Mouse (Mus musculus): Measurements from ENCODE around the gene Entpd1. TPM values are rescaled to one million over a fixed set of nuclear protein-coding genes. Genes with fewer than 3 reads are reported as not detected.

The Entpd1 gene
- total and polyA plus RNA-seq, 3 experiments = 13.0 to 26.4 (median 22.1) TPM

- H3K27ac ChIP-seq = no peak overlapping the region
- peaks cover 9% of the 10 kb centered on the region for H3K36me3 ChIP-seq (ENCODE audit: control insufficient read depth, insufficient read depth, low read length)
- no peaks in the 10 kb centered on the region for H3K27me3 ChIP-seq (ENCODE audit: control insufficient read depth, insufficient read depth, low read length)
- 84% methylated on average over 5 of the region's 5 CpGs for whole genome bisulfite sequencing
- no peak for DNase-seq
- intact Hi-C loops (cut with DNase I) = loop anchor here (2.0 to 5.0 kb wide), 2 partner anchors 39 to 68 kb away; no protein-coding TSS in a partner anchor
- H3K4me3 ChIP-seq = no peak overlapping the region
- no peaks in the 10 kb centered on the region for H3K79me2 ChIP-seq (replicated peaks; ENCODE audit: control insufficient read depth, insufficient read depth, low read length)
- no peak overlapping the region for H3K9ac ChIP-seq (ENCODE audit: low read depth, low read length)
- H3K4me1 ChIP-seq (ENCODE audit: control insufficient read depth, insufficient read depth, low read length) = peaks cover 22% of the 10 kb centered on the region
- TF ChIP-seq EP300 (IDR thresholded peaks at IDR 0.05; ENCODE audit: insufficient read depth, low read depth, low read length) (no peak), CTCF (IDR thresholded peaks at IDR 0.05) (no peak), POLR2A (IDR thresholded peaks at IDR 0.05; ENCODE audit: insufficient read depth, low read depth, low read length) (no peak)
Observed at GRCm38 (mm10) chr19:40699816-40700215, 87.7 kb downstream of the Entpd1 start.

GRCm38 (mm10) chr19:40702406-40702805 lies 90.2 kb downstream of the Entpd1 start:
- no peaks in the 10 kb centered on the region for H3K27me3 ChIP-seq (ENCODE audit: control insufficient read depth, insufficient read depth, low read length)
- no peak for TF ChIP-seq CTCF (IDR thresholded peaks at IDR 0.05)
- TF ChIP-seq EP300 (IDR thresholded peaks at IDR 0.05; ENCODE audit: insufficient read depth, low read depth, low read length) = no peak
- TF ChIP-seq POLR2A (IDR thresholded peaks at IDR 0.05; ENCODE audit: insufficient read depth, low read depth, low read length) = no peak
- 24% methylated on average over 4 of the region's 4 CpGs for WGBS
- intact Hi-C loops (cut with DNase I) = loop anchor here (2.0 kb wide), 1 partner anchor 24 kb away; no protein-coding TSS in a partner anchor
- H3K27ac ChIP-seq = peak overlapping the region; percentile 31
- no peak overlapping the region for H3K4me3 ChIP-seq
- H3K79me2 ChIP-seq (replicated peaks; ENCODE audit: control insufficient read depth, insufficient read depth, low read length) = no peaks in the 10 kb centered on the region
- H3K36me3 ChIP-seq (ENCODE audit: control insufficient read depth, insufficient read depth, low read length) = peaks cover 8% of the 10 kb centered on the region
- H3K4me1 ChIP-seq (ENCODE audit: control insufficient read depth, insufficient read depth, low read length) = peaks cover 19% of the 10 kb centered on the region
- DNase-seq = peak in 1 of 2 experiments; percentile 25
- 0 out of 2 replicates have a peak overlapping the region, but pooled peaks have one; percentile 1 for H3K9ac ChIP-seq (ENCODE audit: low read depth, low read length)

GRCm38 (mm10) chr19:40712889-40713628 lies 100.9 kb downstream of the Entpd1 start:
- DNase-seq = no peak
- H3K4me1 ChIP-seq (ENCODE audit: control insufficient read depth, insufficient read depth, low read length) = peaks cover 3% of the 10 kb centered on the region; the same call in 1 of the 2 replicates
- H3K27me3 ChIP-seq (ENCODE audit: control insufficient read depth, insufficient read depth, low read length) = no peaks in the 10 kb centered on the region
- H3K36me3 ChIP-seq (ENCODE audit: control insufficient read depth, insufficient read depth, low read length) = no peaks in the 10 kb centered on the region
- intact Hi-C loops (cut with DNase I) = no loop called here
- H3K9ac ChIP-seq (ENCODE audit: low read depth, low read length) = no peak overlapping the region
- no peak for TF ChIP-seq EP300 (IDR thresholded peaks at IDR 0.05; ENCODE audit: insufficient read depth, low read depth, low read length)
- no peak for TF ChIP-seq POLR2A (IDR thresholded peaks at IDR 0.05; ENCODE audit: insufficient read depth, low read depth, low read length)
- TF ChIP-seq CTCF (IDR thresholded peaks at IDR 0.05) = no peak
- no peaks in the 10 kb centered on the region for H3K79me2 ChIP-seq (replicated peaks; ENCODE audit: control insufficient read depth, insufficient read depth, low read length)
- H3K27ac ChIP-seq = no peak overlapping the region
- 79% methylated on average over 16 of the region's 16 CpGs for WGBS
- H3K4me3 ChIP-seq = no peak overlapping the region

- no peak overlapping the region for H3K9ac ChIP-seq (ENCODE audit: low read depth, low read length)
- H3K79me2 ChIP-seq (replicated peaks; ENCODE audit: control insufficient read depth, insufficient read depth, low read length) = no peaks in the 10 kb centered on the region
- H3K27me3 ChIP-seq (ENCODE audit: control insufficient read depth, insufficient read depth, low read length) = no peaks in the 10 kb centered on the region
- intact Hi-C loops (cut with DNase I) = no loop called here
- no peak overlapping the region for H3K4me3 ChIP-seq
- 88% methylated on average over 5 of the region's 5 CpGs for WGBS
- H3K27ac ChIP-seq = no peak overlapping the region
- TF ChIP-seq CTCF (IDR thresholded peaks at IDR 0.05) (no peak), EP300 (IDR thresholded peaks at IDR 0.05; ENCODE audit: insufficient read depth, low read depth, low read length) (no peak), POLR2A (IDR thresholded peaks at IDR 0.05; ENCODE audit: insufficient read depth, low read depth, low read length) (no peak)
- no peak for DNase-seq
- H3K36me3 ChIP-seq (ENCODE audit: control insufficient read depth, insufficient read depth, low read length) = no peaks in the 10 kb centered on the region
- peaks cover 3% of the 10 kb centered on the region; the same call in 1 of the 2 replicates for H3K4me1 ChIP-seq (ENCODE audit: control insufficient read depth, insufficient read depth, low read length)
Observed at GRCm38 (mm10) chr19:40714700-40715099, 102.5 kb downstream of the Entpd1 start.

- Histone ChIP-seq H3K9ac (ENCODE audit: low read depth, low read length) (no peak overlapping the region), H3K4me3 (no peak overlapping the region), H3K79me2 (replicated peaks; ENCODE audit: control insufficient read depth, insufficient read depth, low read length) (no peaks in the 10 kb centered on the region), H3K27ac (peak overlapping the region; percentile 60), H3K36me3 (ENCODE audit: control insufficient read depth, insufficient read depth, low read length) (no peaks in the 10 kb centered on the region), H3K4me1 (ENCODE audit: control insufficient read depth, insufficient read depth, low read length) (peaks cover 3% of the 10 kb centered on the region; the same call in 1 of the 2 replicates), H3K27me3 (ENCODE audit: control insufficient read depth, insufficient read depth, low read length) (no peaks in the 10 kb centered on the region)
- TF ChIP-seq POLR2A (IDR thresholded peaks at IDR 0.05; ENCODE audit: insufficient read depth, low read depth, low read length) (no peak), EP300 (IDR thresholded peaks at IDR 0.05; ENCODE audit: insufficient read depth, low read depth, low read length) (0 out of 2 replicates have a peak, but pooled peaks have one; percentile 8), CTCF (IDR thresholded peaks at IDR 0.05) (no peak)
- 51% methylated on average over 6 of the region's 6 CpGs for WGBS
- peak in 1 of 2 experiments; percentile 31 for DNase-seq
- intact Hi-C loops (cut with DNase I) = no loop called here
Observed at GRCm38 (mm10) chr19:40716981-40717380, 104.8 kb downstream of the Entpd1 start.
